Comparison of ENCODE assay signal across 1 mouse cellular context in genomic region chr17:24151890-24152563, GRCm38 (mm10).
TF ChIP-seq lines count a peak whose summit lies in the region.

No protein-coding gene starts in this region.

TF ChIP-seq in MEL, 35 proteins besides CTCF, POLR2A, EP300 and RAD21 (continued from another document):
- 0 out of 2 replicates have a peak, but pooled peaks have one; percentile 25 for TF ChIP-seq ZMIZ1 (IDR thresholded peaks at IDR 0.05; ENCODE audit: low read depth, low read length)
- TF ChIP-seq NRF1 (IDR thresholded peaks at IDR 0.05; ENCODE audit: insufficient read depth, low read depth, low read length, poor library complexity, severe bottlenecking) = no peak
- no peak for TF ChIP-seq MEF2A (IDR thresholded peaks at IDR 0.05; ENCODE audit: extremely low read depth, insufficient replicate concordance, low read depth, low read length, poor library complexity, severe bottlenecking)
- peak; percentile 66 for TF ChIP-seq MXI1 (IDR thresholded peaks at IDR 0.05; ENCODE audit: low read depth, low read length)
- no peak for TF ChIP-seq MYB (IDR thresholded peaks at IDR 0.05; ENCODE audit: low read depth, low read length)
